Mouse (Mus musculus): ENCODE data around the gene Olfr1477.

DNA sequence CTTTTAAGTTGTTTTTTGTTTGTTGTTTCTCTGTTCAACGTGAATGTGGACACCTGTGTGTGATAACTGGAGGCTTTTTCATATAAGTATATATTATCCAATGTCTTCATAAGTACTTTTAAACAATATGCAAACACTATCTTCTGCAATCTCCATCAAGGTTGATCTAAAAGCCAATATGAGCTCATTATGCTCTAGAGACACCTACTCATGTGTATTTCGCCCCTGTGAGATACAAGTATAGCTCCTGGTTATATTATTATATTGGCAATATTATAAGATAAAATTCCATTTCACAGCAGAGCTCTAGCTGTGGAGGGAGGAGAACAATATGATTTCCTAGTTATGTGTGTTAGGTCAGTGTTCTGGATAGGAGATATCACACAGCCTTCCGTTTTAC lies at the start of gene Olfr1477:
- TF ChIP-seq EP300 (IDR thresholded peaks at IDR 0.05; ENCODE audit: low read depth) (no peak), CTCF (IDR thresholded peaks at IDR 0.05; ENCODE audit: low read depth) (no peak)
